Mouse (Mus musculus) brain, adult 2 months (tissue): ENCODE measurements around the gene Polq.

ENCODE experiments used
- DNase-seq: peaks from one replicate; pipeline ENCODE4 v3.0.0; 2011; ENCODE audit warnings: low read depth, low spot score

Polq gene

GRCm38 (mm10) chr16:37011061-37011921 lies at the start of gene Polq:
TSS of gene Polq (plus strand) at chr16:37011786.
- DNase-seq: peak; percentile 97

GRCm38 (mm10) chr16:36963415-36963814 lies 48.2 kb upstream of the Polq start:
- DNase-seq: no peak

GRCm38 (mm10) chr16:36979127-36979526 lies 32.5 kb upstream of the Polq start:
- no peak for DNase-seq

GRCm38 (mm10) chr16:36983796-36984195 lies 27.8 kb upstream of the Polq start:
- no peak for DNase-seq

GRCm38 (mm10) chr16:36985636-36986042 lies 25.9 kb upstream of the Polq start:
- no peak for DNase-seq

- DNase-seq: peak; percentile 17
Observed at GRCm38 (mm10) chr16:36987399-36987798, 24.2 kb upstream of the Polq start.

- DNase-seq: no peak
Observed at GRCm38 (mm10) chr16:36988066-36988465, 23.5 kb upstream of the Polq start.

GRCm38 (mm10) chr16:36989493-36989892 lies 22.1 kb upstream of the Polq start:
- no peak for DNase-seq

GRCm38 (mm10) chr16:36989999-36990625 lies 21.5 kb upstream of the Polq start, which contains the start of gene Fbxo40:
TSS of gene Fbxo40 (minus strand) at chr16:36990467.
- no peak for DNase-seq

GRCm38 (mm10) chr16:36997650-36998049 lies 13.9 kb upstream of the Polq start:
- DNase-seq: peak; percentile 23

GRCm38 (mm10) chr16:36999366-36999972 lies 12.1 kb upstream of the Polq start:
- peak; percentile 71 for DNase-seq

- DNase-seq: no peak
Observed at GRCm38 (mm10) chr16:37009262-37009661, 2.3 kb upstream of the Polq start.

- peak; percentile 80 for DNase-seq
Observed at GRCm38 (mm10) chr16:37010370-37010769, 1.2 kb upstream of the Polq start.

- no peak for DNase-seq
Observed at GRCm38 (mm10) chr16:37011922-37012289, 320 bp downstream of the Polq start.

- DNase-seq: no peak
Observed at GRCm38 (mm10) chr16:37012336-37012735, 750 bp downstream of the Polq start.

GRCm38 (mm10) chr16:37027581-37027980 lies 16.0 kb downstream of the Polq start:
- peak; percentile 11 for DNase-seq

GRCm38 (mm10) chr16:37031996-37032395 lies 20.4 kb downstream of the Polq start:
- peak; percentile 23 for DNase-seq

- DNase-seq: no peak
Observed at GRCm38 (mm10) chr16:37034751-37035150, 23.2 kb downstream of the Polq start.

- DNase-seq: peak; percentile 55
Observed at GRCm38 (mm10) chr16:37059631-37060030, 48.0 kb downstream of the Polq start.

GRCm38 (mm10) chr16:37061261-37061660 lies 49.7 kb downstream of the Polq start:
- peak; percentile 48 for DNase-seq

- DNase-seq: no peak
Observed at GRCm38 (mm10) chr16:37072354-37072753, 60.8 kb downstream of the Polq start.

GRCm38 (mm10) chr16:37089648-37090047 lies 78.1 kb downstream of the Polq start:
- DNase-seq: no peak
